In genomic region chr3:154573666-154574065, GRCm38 (mm10) we compare ENCODE assay signal across 15 mouse cellular contexts.
"Had no signal": no experiment of that assay in that cellular context is flagged by ENCODE, and none has a peak within 500 bp of the region (broad histone marks: within the 10 kb centered on the region; RNA-seq: fewer than 3 reads in every experiment).

No protein-coding gene starts in this region.

- H3K4me3 ChIP-seq: liver, embryonic 13.5 days; neural tube, embryonic 12.5 days; neural tube, embryonic 15.5 days had no signal

- ATAC-seq: intestine, embryonic 16.5 days had no signal

- H3K27ac ChIP-seq: liver, embryonic 13.5 days; neural tube, embryonic 12.5 days; neural tube, embryonic 15.5 days had no signal

- H3K9me3 ChIP-seq: liver, embryonic 13.5 days; neural tube, embryonic 12.5 days; neural tube, embryonic 15.5 days had no signal

- H3K27me3 ChIP-seq: neural tube, embryonic 12.5 days had no signal

- H3K4me1 ChIP-seq: liver, embryonic 13.5 days had no signal

- DNase-seq: kidney, adult 18-20 months; kidney, adult 9 months; kidney, postnatal 14 days; kidney, postnatal 4 days; liver, embryonic 13.5 days; lung, adult 2 months; midbrain, embryonic 14.5 days; right cerebral cortex, adult 18-20 months; right cerebral cortex, postnatal 14 days; right cerebral cortex, postnatal 4 days; thymus, postnatal 25 days had no signal

- H3K4me2 ChIP-seq: liver, embryonic 13.5 days; midbrain, embryonic 11.5 days; neural tube, embryonic 12.5 days; neural tube, embryonic 15.5 days had no signal

- H3K9ac ChIP-seq: liver, embryonic 13.5 days; neural tube, embryonic 12.5 days; neural tube, embryonic 15.5 days had no signal
